Mouse (Mus musculus) frontal cortex, postnatal 25 days (tissue): ENCODE results near the gene Pde6h.
"Not testable (repeated sequence)": the region's sequence is repeated elsewhere in the genome, so short reads cannot be mapped to it uniquely, and the experiment has no call there.

ENCODE experiments used
- DNase-seq, 2 experiments: peaks; one replicate each; pipeline ENCODE4 v3.0.0; 2022; ENCODE audit warnings: low spot score in 2 of 2

Pde6h gene

GRCm38 (mm10) chr6:136941051-136942021 lies 17.7 kb downstream of the Pde6h start, which contains the start of gene Arhgdib:
Arhgdib (minus strand) TSS chr6:136941899.
- DNase-seq: no peak

- no peak for DNase-seq
Measured at GRCm38 (mm10) chr6:136942280-136942679, 18.6 kb downstream of the Pde6h start.

GRCm38 (mm10) chr6:136943392-136943791 lies 19.8 kb downstream of the Pde6h start:
- DNase-seq: no peak

GRCm38 (mm10) chr6:136944511-136944910 lies 20.9 kb downstream of the Pde6h start:
- no peak for DNase-seq

GRCm38 (mm10) chr6:136946241-136946640 lies 22.6 kb downstream of the Pde6h start:
- no peak for DNase-seq

GRCm38 (mm10) chr6:136946943-136947342 lies 23.3 kb downstream of the Pde6h start:
- DNase-seq: no peak

GRCm38 (mm10) chr6:136947716-136948115 lies 24.1 kb downstream of the Pde6h start:
- DNase-seq: no peak

GRCm38 (mm10) chr6:136950171-136950570 lies 26.5 kb downstream of the Pde6h start:
- no peak for DNase-seq

- no peak for DNase-seq
Measured at GRCm38 (mm10) chr6:136952930-136953329, 29.3 kb downstream of the Pde6h start.

GRCm38 (mm10) chr6:136954192-136954591 lies 30.6 kb downstream of the Pde6h start:
- DNase-seq: no peak

GRCm38 (mm10) chr6:136954715-136955114 lies 31.1 kb downstream of the Pde6h start:
- DNase-seq: no peak

- no peak for DNase-seq
Measured at GRCm38 (mm10) chr6:136955240-136955639, 31.6 kb downstream of the Pde6h start.

- DNase-seq: no peak
Measured at GRCm38 (mm10) chr6:136957062-136957461, 33.4 kb downstream of the Pde6h start.

GRCm38 (mm10) chr6:136959131-136959530 lies 35.5 kb downstream of the Pde6h start:
- no peak for DNase-seq

GRCm38 (mm10) chr6:136962957-136963356 lies 39.3 kb downstream of the Pde6h start:
- no peak for DNase-seq

- DNase-seq: no peak
Measured at GRCm38 (mm10) chr6:136964609-136965510, 41.2 kb downstream of the Pde6h start.

- DNase-seq: no peak
Measured at GRCm38 (mm10) chr6:136965912-136966311, 42.3 kb downstream of the Pde6h start.

GRCm38 (mm10) chr6:136967466-136967865 lies 43.8 kb downstream of the Pde6h start:
- no peak for DNase-seq

- not testable (repeated sequence) for DNase-seq
Measured at GRCm38 (mm10) chr6:136968877-136969276, 45.2 kb downstream of the Pde6h start.

- DNase-seq: no peak
Measured at GRCm38 (mm10) chr6:136979274-136980082, 55.8 kb downstream of the Pde6h start.

- DNase-seq: no peak
Measured at GRCm38 (mm10) chr6:136980331-136980746, 56.7 kb downstream of the Pde6h start.
